Mouse (Mus musculus) embryonic fibroblast, embryonic 13.5 days (primary cell): ENCODE results near the gene Mgat5b. TPM values are rescaled to one million over a fixed set of nuclear protein-coding genes. Genes with fewer than 3 reads are reported as not detected.

ENCODE experiments used
- H3K27ac ChIP-seq: 2 replicates; pipeline ENCODE4 v1.5.1; 2012; ENCODE audit warnings: low read length, control low read depth, inconsistent platforms; ENCODE audit not compliant: insufficient read depth
- H3K4me1 ChIP-seq: 2 replicates; pipeline ENCODE4 v1.6.1; 2011; ENCODE audit warnings: low read length; ENCODE audit not compliant: control insufficient read depth, insufficient read depth
- H3K4me3 ChIP-seq: 2 replicates; pipeline ENCODE4 v1.5.1; 2011; ENCODE audit warnings: mild to moderate bottlenecking, control low read depth, low read length; ENCODE audit not compliant: insufficient read depth
- CTCF ChIP-seq: IDR thresholded peaks from 2 replicates; pipeline ENCODE4 v1.5.1; 2011; ENCODE audit warnings: mild to moderate bottlenecking, control low read depth, low read length, moderate library complexity, borderline replicate concordance; ENCODE audit not compliant: insufficient read depth
- POLR2A ChIP-seq: IDR thresholded peaks from 2 replicates; pipeline ENCODE4 v1.6.1; 2011; ENCODE audit warnings: low read depth, mild to moderate bottlenecking, control low read depth, low read length, moderate library complexity
- polyA plus RNA-seq: library from polyadenylated mRNA; stranded (reverse); fragments of >200 nt; gene quantifications from 2 replicates; pipeline ENCODE4 v1.2.4, GENCODE M21; 2011; ENCODE audit warnings: low read depth; ENCODE audit not compliant: missing spikeins, insufficient read length

The Mgat5b gene
- polyA plus RNA-seq, 1 experiment, result not detected

GRCm38 (mm10) chr11:116940088-116940855, 21.6 kb downstream of the Mgat5b start:
- no peaks in the 10 kb centered on the region for H3K4me1 ChIP-seq
- no peak overlapping the region for H3K4me3 ChIP-seq
- H3K27ac ChIP-seq, result no peak overlapping the region
- no peak for TF ChIP-seq POLR2A
- no peak for TF ChIP-seq CTCF

GRCm38 (mm10) chr11:116944346-116944745, 25.7 kb downstream of the Mgat5b start:
- TF ChIP-seq POLR2A, result no peak
- Histone ChIP-seq H3K27ac (no peak overlapping the region), H3K4me3 (no peak overlapping the region), H3K4me1 (no peaks in the 10 kb centered on the region)

GRCm38 (mm10) chr11:116949832-116950231, 31.2 kb downstream of the Mgat5b start:
- TF ChIP-seq CTCF (no peak), POLR2A (no peak)
- Histone ChIP-seq H3K4me1 (no peaks in the 10 kb centered on the region), H3K4me3 (no peak overlapping the region), H3K27ac (no peak overlapping the region)

GRCm38 (mm10) chr11:116951429-116951828, 32.8 kb downstream of the Mgat5b start:
- TF ChIP-seq CTCF (no peak), POLR2A (no peak)
- Histone ChIP-seq H3K27ac (no peak overlapping the region), H3K4me1 (no peaks in the 10 kb centered on the region), H3K4me3 (no peak overlapping the region)

GRCm38 (mm10) chr11:116954231-116955118, 35.8 kb downstream of the Mgat5b start:
- Histone ChIP-seq H3K27ac (no peak overlapping the region), H3K4me3 (no peak overlapping the region), H3K4me1 (no peaks in the 10 kb centered on the region)
- TF ChIP-seq POLR2A (no peak), CTCF (no peak)

- no peak overlapping the region for H3K27ac ChIP-seq
- TF ChIP-seq POLR2A (no peak), CTCF (no peak)
- H3K4me1 ChIP-seq, result no peaks in the 10 kb centered on the region
- H3K4me3 ChIP-seq, result no peak overlapping the region
These were observed 39.9 kb downstream of the Mgat5b start for GRCm38 (mm10) chr11:116958601-116959000.

- no peak overlapping the region for H3K4me3 ChIP-seq
- H3K27ac ChIP-seq, result no peak overlapping the region
- H3K4me1 ChIP-seq, result no peaks in the 10 kb centered on the region
- TF ChIP-seq CTCF, result no peak
- TF ChIP-seq POLR2A, result no peak
These were observed 46.4 kb downstream of the Mgat5b start for GRCm38 (mm10) chr11:116965061-116965460.

- TF ChIP-seq POLR2A (no peak), CTCF (no peak)
- H3K27ac ChIP-seq, result no peak overlapping the region
- no peaks in the 10 kb centered on the region for H3K4me1 ChIP-seq
- H3K4me3 ChIP-seq, result no peak overlapping the region
These were observed 47.3 kb downstream of the Mgat5b start for GRCm38 (mm10) chr11:116965961-116966360.

GRCm38 (mm10) chr11:116968586-116968985, 49.9 kb downstream of the Mgat5b start:
- Histone ChIP-seq H3K27ac (no peak overlapping the region), H3K4me1 (no peaks in the 10 kb centered on the region), H3K4me3 (no peak overlapping the region)
- no peak for TF ChIP-seq POLR2A
- no peak for TF ChIP-seq CTCF

- Histone ChIP-seq H3K4me1 (no peaks in the 10 kb centered on the region), H3K27ac (no peak overlapping the region), H3K4me3 (no peak overlapping the region)
- TF ChIP-seq CTCF (no peak), POLR2A (no peak)
These were observed 50.8 kb downstream of the Mgat5b start for GRCm38 (mm10) chr11:116969498-116969897.
